Mouse (Mus musculus) stomach, adult 2 months (tissue): Measurements from ENCODE around the gene Aaas. TPM values are rescaled to one million over a fixed set of nuclear protein-coding genes. Genes with fewer than 3 reads are reported as not detected.

Experiments
- polyA plus RNA-seq: library from polyadenylated mRNA; depleted of rRNA; stranded (reverse); fragments of >200 nt; gene quantifications from 2 replicates; pipeline ENCODE4 v1.2.3, GENCODE M21; 2012; rRNA removed

The Aaas gene
- 22.6 and 24.0 TPM in 2 replicates for polyA plus RNA-seq

GRCm38 (mm10) chr15:102350138-102350941 is at the start of gene Aaas:
Aaas (minus strand) TSS chr15:102350771.

GRCm38 (mm10) chr15:102366733-102367344 is 16.3 kb upstream of the Aaas start, which contains the start of gene Sp7:
Sp7 (minus strand) TSS chr15:102367182.

GRCm38 (mm10) chr15:102331610-102332015 is 19.0 kb downstream of the Aaas start, which contains the start of gene Myg1:
Myg1 (plus strand) TSS chr15:102331709.

GRCm38 (mm10) chr15:102326022-102326576 is 24.5 kb downstream of the Aaas start, which contains the start of gene Pfdn5:
Pfdn5 (plus strand) TSS chr15:102326116.

GRCm38 (mm10) chr15:102295633-102296367 is 54.8 kb downstream of the Aaas start, which contains the start of gene Espl1:
Espl1 (plus strand) TSS chr15:102296266.

Other genes with a start within 250 kb of the Aaas start
- gene Spryd3, start 214.5 kb downstream of the Aaas start, polyA plus RNA-seq = 31.6 and 32.7 TPM in 2 replicates
- gene Igfbp6, start 206.4 kb downstream of the Aaas start, polyA plus RNA-seq = 38.2 and 48.3 TPM in 2 replicates
- 8.3 and 10.1 TPM in 2 replicates for gene Soat2, start 200.2 kb downstream of the Aaas start, polyA plus RNA-seq
- 5.2 and 6.7 TPM in 2 replicates for gene Zfp740, start 147.5 kb downstream of the Aaas start, polyA plus RNA-seq
- 16.5 and 23.7 TPM in 2 replicates for gene Csad, start 146.0 kb downstream of the Aaas start, polyA plus RNA-seq
- gene Itgb7, start 118.8 kb downstream of the Aaas start, polyA plus RNA-seq = 1.9 and 3.1 TPM in 2 replicates
- gene Rarg, start 93.3 kb downstream of the Aaas start, polyA plus RNA-seq = 29.2 and 33.2 TPM in 2 replicates
- gene Gm9918, start 80.2 kb downstream of the Aaas start, polyA plus RNA-seq = 0.06 TPM in 2 replicates
- gene Mfsd5, start 71.3 kb downstream of the Aaas start, polyA plus RNA-seq = 57.4 and 84.1 TPM in 2 replicates
- gene Espl1, start 54.5 kb downstream of the Aaas start, polyA plus RNA-seq = 2.2 and 4.3 TPM in 2 replicates
- gene Pfdn5, start 24.7 kb downstream of the Aaas start, polyA plus RNA-seq = 10.2 and 10.5 TPM in 2 replicates
- 24.7 and 27.7 TPM in 2 replicates for gene Myg1, start 19.1 kb downstream of the Aaas start, polyA plus RNA-seq
- 0.05 and 0.10 TPM in 2 replicates for gene Sp7, start 16.4 kb upstream of the Aaas start, polyA plus RNA-seq
- gene Sp1, start 55.4 kb upstream of the Aaas start, polyA plus RNA-seq = 2.7 and 7.2 TPM in 2 replicates
- 2.6 and 6.6 TPM in 2 replicates for gene Amhr2, start 94.6 kb upstream of the Aaas start, polyA plus RNA-seq
- gene Prr13, start 108.3 kb upstream of the Aaas start, polyA plus RNA-seq = 485 and 586 TPM in 2 replicates
- gene Pcbp2, start 119.8 kb upstream of the Aaas start, polyA plus RNA-seq = 195 and 199 TPM in 2 replicates
- not detected in 2 replicates for gene Gm10337, start 153.0 kb upstream of the Aaas start, polyA plus RNA-seq
- 1.8 and 2.4 TPM in 2 replicates for gene Map3k12, start 166.3 kb upstream of the Aaas start, polyA plus RNA-seq
- 52.2 and 62.0 TPM in 2 replicates for gene Tarbp2, start 167.4 kb upstream of the Aaas start, polyA plus RNA-seq
- gene Npff, start 174.2 kb upstream of the Aaas start, polyA plus RNA-seq = 2.6 and 5.3 TPM in 2 replicates